Mouse (Mus musculus): ENCODE measurements around the gene Rbfox3.

Gene Rbfox3

DNA sequence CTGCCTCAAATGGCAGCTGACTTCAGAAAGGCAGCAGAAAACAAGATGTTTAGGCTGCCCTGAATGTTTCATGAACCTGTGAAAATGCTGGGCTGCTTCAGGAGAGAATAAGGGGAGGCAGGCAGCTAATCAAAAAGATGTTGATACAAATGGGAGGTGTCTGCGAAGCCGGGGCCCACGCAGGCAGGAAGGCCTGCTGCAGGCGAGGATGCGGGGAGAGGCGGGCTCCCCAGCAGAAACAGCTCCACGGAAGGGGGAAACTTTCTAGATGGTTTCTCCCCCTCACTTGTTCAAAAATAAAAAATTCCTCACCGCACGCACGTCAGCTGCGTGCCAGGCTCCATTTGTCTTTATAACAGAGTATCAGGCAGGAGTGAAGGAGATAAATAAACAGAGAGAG is 5.7 kb downstream of the Rbfox3 start:
- DNase-seq = no peak

DNA sequence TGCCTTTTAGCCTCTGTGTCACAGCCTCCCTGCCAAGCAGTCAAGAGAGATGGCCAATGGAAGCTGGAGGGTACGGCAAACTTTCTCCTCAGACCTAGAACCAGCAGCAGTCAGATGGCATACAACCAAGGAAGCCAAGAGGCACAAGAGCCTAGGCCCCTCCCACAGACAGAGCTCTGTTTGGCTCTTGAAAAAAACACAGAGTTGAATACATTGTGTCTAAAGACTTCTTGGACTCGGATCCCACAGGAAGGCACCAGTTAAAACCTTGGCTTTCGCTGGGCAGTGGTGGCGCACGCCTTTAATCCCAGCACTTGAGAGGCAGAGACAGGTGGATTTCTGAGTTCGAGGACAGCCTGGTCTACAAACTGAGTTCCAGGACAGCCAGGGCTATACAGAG is 7.1 kb downstream of the Rbfox3 start:
- no peak for DNase-seq

GRCm38 (mm10) chr11:118899771-118900545 is 11.4 kb downstream of the Rbfox3 start:
- DNase-seq = no peak

GRCm38 (mm10) chr11:118898643-118899042 is 12.8 kb downstream of the Rbfox3 start:
- DNase-seq = no peak

- no peak for DNase-seq
Measured at GRCm38 (mm10) chr11:118898156-118898555, 13.2 kb downstream of the Rbfox3 start.

DNA sequence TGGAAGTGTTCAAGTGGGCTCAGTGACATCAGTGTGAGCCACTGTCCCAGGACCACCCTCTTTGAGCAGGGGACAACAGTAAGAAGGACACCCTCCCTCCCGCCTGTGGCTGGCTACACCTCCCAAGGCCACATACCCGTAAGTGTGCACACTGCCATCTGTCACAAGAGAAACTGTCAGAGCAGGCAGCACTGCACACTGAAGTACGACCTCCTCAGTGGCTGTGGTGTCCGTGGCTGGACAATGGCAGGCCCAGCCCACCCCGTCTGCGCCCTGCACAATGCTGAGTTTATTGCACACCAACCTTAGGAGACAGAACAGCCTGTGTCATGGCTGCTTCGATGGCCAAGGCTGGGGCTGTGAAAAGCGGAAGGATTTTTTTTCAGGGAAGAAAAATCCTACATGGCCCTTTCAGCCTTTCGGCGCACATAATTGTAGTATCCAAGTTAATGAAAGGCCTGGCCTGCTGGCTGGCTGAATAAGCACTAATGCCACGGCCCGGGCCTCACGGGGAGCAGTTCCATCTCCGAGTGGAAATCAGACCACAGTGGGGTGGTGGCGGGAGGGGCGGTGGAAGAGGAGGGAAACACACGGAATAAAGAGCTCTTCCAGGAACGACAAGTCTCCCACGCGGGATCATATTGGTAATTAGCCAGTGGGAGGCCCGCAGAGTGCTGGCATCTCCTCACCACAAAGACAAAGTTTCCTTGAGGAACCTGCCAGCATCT is 14.1 kb downstream of the Rbfox3 start:
- DNase-seq = no peak

DNA sequence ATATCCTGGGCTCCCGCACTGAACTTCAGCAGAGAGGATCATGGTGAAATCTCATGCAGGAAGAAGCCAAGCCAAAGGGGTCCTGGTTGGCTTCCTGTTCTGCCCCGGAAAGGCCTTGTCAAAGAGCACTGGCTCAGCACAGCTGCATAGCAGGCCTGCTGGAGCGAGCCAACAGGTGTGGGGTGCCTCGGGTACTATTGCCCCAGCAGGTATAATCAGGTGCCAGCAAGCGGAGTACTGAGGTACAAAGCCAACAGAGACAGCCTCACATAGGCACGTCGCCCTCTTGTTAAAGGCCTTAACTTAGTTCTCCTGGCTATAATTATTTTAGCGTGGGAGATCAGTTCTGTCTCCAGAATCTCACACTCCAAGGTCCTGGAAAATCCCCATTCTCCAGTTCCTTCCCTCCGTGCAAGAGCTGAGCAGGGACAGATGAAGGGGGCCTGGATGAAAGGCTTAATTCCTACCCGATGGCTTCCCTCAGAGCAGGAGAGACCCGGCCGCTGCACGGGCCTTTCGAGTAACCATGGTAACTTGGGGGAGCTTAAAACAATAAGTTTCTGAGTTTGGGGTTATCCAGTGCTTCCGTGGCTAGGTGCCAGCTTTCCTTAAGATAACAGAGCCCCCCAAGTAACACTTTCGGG is 15.2 kb downstream of the Rbfox3 start:
- no peak for DNase-seq

- no peak for DNase-seq
Measured at GRCm38 (mm10) chr11:118894835-118895234, 16.6 kb downstream of the Rbfox3 start.

DNA sequence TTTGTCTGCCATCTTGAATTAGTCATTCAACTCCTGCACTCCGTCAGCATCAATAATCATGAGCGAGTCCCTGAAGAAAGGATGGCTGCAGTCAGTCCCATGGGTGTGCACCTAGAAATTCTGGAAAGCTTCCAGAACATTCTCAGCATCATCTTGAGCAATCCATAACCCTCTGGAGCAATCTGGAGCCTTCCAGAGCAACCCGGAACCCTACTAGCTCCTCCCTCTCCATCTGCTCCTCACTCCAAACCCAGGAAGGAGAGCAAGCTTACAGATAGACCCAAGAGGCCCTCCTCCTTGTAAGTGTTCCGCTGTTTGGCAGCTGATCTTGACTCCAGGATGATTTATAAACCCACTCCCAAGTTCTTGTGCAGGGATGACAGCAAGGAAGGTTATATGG is 17.2 kb downstream of the Rbfox3 start:
- no peak for DNase-seq

GRCm38 (mm10) chr11:118892876-118893275 is 18.5 kb downstream of the Rbfox3 start:
- no peak for DNase-seq

GRCm38 (mm10) chr11:118891516-118891915 is 19.9 kb downstream of the Rbfox3 start:
- DNase-seq = no peak

DNA sequence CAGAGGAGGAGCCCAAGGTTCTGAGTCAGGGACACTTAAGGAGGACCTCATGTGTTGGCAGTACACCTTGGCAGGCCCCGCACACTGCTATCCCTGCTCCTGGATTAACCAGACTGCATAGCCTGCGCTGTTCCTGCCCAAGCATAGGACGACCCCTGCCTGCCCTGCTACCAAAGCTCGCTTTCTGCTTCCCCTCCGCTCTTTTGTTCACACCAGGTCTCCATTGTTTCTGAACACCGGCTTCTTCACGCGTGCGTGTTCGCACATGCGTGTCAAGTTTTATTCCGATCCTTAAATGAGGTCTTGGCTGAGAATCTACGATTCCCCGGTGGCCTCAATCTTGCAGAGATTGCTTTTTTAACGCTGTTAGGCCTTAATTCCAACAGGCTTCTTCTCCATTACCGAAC is 20.4 kb downstream of the Rbfox3 start:
- DNase-seq = no peak

- no peak for DNase-seq
Measured at GRCm38 (mm10) chr11:118890474-118890873, 20.9 kb downstream of the Rbfox3 start.

DNA sequence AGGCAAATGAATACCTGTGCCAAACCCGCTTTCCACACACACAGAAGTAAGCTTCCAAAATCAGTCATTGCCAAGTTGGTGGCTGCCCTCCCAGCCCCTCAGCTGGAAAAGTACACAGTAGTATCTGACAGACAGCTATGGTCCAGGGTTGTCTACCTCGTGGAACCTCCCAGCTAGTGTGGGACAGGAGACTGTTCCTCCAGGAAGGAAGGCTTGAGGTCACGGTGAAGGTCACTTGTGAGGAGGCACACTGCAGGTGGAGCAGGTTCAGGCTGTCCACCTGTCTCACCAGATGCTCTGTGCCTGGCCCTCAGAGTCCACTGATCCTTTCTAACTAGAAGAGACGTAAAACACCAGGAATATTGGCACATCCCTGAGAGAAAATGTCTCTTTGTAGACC is 21.9 kb downstream of the Rbfox3 start:
- no peak for DNase-seq

DNA sequence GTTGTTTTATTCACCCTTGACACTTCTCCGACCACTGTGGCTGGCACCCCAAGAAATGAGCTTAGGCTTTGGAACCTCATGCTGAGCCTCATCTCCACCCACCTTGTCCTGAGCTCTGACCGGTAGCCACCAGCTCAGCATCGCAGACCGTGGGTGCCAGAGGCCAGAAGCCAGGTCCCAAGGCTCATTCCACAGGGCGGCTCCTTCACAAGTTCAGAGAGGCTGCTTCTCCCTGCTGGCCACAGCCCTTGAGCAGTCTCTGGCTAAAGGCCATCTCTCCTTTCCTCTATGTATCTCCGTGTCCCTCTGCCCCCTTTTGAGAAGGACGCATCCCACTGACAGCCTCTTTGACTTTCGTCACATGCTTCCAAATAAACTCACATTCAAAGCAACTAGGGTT is 23.0 kb downstream of the Rbfox3 start:
- no peak for DNase-seq

DNA sequence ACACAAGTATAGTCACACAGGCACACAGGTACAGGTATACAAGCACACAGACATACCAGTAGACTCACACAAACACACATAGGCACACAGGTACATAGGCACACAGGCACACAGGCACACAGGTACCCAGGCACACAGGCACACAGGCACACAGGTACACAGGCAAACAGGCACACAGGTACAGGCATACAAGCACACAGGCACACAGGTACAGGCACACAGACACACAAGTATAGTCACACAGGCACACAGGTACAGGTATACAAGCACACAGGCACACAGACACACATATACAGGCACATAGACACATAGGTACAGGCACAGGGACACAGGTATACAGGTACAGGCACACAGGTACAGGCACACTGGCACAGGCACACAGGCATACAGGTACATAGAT is 24.2 kb downstream of the Rbfox3 start:
- no peak for DNase-seq

DNA sequence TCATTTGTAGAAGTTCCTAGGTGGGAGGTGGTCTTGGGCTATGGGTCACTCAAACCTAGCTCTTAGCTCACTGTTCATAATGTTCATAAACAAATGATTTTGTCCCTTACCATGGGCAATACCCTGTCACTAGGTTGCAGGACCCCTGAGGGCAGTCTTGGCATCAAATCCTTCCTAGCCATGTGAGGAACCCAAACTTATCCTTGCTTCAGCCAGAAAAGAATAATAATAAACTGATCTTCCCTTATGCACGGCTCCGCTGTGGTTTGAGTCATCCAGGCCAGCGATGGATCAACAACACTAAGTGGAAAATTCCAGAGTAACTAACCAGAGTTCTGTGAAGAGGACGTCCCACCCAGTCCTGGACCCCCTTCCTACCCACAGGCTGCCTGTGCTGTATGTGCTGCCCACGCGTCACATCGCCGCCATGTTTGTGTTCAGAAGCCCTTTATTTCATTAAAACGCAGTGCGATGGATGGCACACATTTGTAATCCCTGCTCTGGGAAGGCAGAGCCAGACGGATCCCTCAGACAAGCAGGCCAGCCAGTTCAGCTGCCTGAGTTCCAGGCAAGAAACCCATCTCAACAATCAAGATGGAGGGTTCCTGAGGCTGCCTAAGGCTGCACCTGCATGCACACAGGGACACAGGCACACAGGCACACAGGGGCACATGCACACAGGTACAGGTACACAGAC is 25.0 kb downstream of the Rbfox3 start:
- no peak for DNase-seq

GRCm38 (mm10) chr11:118885604-118886003 is 25.8 kb downstream of the Rbfox3 start:
- no peak for DNase-seq

- no peak for DNase-seq
Measured at GRCm38 (mm10) chr11:118885135-118885534, 26.3 kb downstream of the Rbfox3 start.

DNA sequence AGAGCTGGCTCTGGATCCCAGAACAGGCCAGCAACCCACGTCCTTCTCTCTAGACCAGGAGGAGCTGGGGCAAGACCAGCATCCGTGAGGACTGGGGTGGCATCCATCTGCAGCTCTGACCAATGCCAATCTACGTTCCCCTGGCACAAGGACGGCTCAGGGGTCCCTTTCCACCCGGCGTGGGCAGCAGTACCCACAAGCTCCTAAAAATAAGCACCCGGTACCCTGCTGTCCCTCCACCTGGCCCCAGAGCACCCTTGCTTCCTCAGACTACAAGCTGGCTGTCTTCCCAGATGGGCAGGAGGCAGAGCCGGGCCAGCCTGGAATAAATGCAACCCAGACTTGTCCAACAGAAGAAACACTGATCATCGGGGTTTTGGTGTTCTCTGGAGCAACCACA is 28.3 kb downstream of the Rbfox3 start:
- DNase-seq = no peak

DNA sequence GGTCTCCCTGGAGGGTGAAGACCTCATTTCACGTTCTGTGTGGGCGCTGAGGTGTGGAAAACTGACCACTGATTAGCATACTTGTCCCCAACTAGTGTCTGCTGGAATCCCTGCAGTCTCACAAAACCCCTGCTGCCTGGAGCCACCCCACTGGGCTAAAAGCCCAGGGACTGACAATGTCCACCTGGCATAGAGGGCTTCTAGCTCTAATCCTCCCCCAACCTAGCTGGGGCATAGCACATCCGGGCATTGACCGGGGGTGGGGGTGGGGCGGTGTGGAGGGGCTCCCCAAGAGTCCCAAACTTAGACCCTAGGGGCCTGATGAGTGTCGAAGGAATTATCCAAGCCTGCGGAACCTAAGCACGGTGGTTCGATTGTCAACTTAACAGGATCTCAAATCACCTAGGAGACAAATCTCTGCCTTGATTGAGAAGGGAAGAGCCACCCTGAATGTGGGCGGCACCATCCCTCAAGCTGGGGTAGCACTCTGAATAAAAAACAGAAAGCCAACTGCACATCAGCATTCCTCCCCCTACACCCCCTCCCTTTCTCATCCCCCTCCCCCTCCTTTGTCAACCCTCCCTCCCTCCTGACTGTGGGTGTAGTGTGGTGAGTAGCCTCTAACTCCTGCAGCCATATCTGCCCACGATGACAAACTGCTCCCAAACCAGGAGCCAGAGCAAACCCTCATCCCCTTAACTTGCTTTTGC is 29.5 kb downstream of the Rbfox3 start:
- no peak for DNase-seq

- no peak for DNase-seq
Measured at GRCm38 (mm10) chr11:118879466-118880150, 31.8 kb downstream of the Rbfox3 start.

Measured in thymus, postnatal 14 days (tissue).